Mouse (Mus musculus): ENCODE measurements around the gene Cdk9.

Gene Cdk9

GRCm38 (mm10) chr2:32708643-32709042 lies 4.2 kb downstream of the Cdk9 start:
- peaks cover 80% of the 10 kb centered on the region for H3K4me1 ChIP-seq (replicated peaks; ENCODE audit: low read depth, low read length)
- peaks cover 82% of the 10 kb centered on the region for H3K36me3 ChIP-seq (ENCODE audit: insufficient read depth, low read length)
- H3K9me3 ChIP-seq (ENCODE audit: low read length): no peaks in the 10 kb centered on the region
- TF ChIP-seq CTCF (conservative IDR thresholded peaks at IDR 0.05; ENCODE audit: low read length) (peak; percentile 94), NANOG (IDR thresholded peaks at IDR 0.05; ENCODE audit: borderline replicate concordance, low read length) (no peak), POU5F1 (IDR thresholded peaks at IDR 0.05; ENCODE audit: borderline replicate concordance, low read length) (no peak)
- H3K4me3 ChIP-seq (replicated peaks; ENCODE audit: low read length): no peak overlapping the region
- no peaks in the 10 kb centered on the region for H3K27me3 ChIP-seq (ENCODE audit: insufficient read depth, low read length)

DNA sequence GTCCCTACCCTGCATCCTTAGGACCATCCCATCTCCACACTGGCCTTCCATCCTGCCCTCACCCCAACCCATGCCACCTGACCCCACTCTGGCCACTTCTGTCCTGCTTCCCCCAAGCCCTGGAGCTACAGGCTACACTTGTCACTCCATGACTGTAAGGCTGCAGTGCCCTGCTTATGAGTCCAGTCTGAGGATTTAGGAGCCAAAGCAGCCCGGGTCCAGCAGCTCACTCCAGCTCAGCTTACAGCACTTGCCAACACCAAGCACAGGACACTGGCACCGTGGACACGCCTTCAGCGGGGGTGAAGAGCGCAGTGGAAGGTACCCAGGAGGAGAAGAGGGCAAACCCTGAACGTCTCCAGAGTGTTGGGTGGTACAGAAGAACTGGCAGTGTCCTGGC lies 5.9 kb downstream of the Cdk9 start:
- Histone ChIP-seq H3K4me1 (replicated peaks; ENCODE audit: low read depth, low read length) (peaks cover 96% of the 10 kb centered on the region), H3K9me3 (ENCODE audit: low read length) (no peaks in the 10 kb centered on the region), H3K36me3 (ENCODE audit: insufficient read depth, low read length) (peaks cover 98% of the 10 kb centered on the region), H3K27me3 (ENCODE audit: insufficient read depth, low read length) (no peaks in the 10 kb centered on the region), H3K4me3 (replicated peaks; ENCODE audit: low read length) (no peak overlapping the region)
- TF ChIP-seq CTCF (conservative IDR thresholded peaks at IDR 0.05; ENCODE audit: low read length): no peak
- TF ChIP-seq POU5F1 (IDR thresholded peaks at IDR 0.05; ENCODE audit: borderline replicate concordance, low read length): no peak
- no peak for TF ChIP-seq NANOG (IDR thresholded peaks at IDR 0.05; ENCODE audit: borderline replicate concordance, low read length)

DNA sequence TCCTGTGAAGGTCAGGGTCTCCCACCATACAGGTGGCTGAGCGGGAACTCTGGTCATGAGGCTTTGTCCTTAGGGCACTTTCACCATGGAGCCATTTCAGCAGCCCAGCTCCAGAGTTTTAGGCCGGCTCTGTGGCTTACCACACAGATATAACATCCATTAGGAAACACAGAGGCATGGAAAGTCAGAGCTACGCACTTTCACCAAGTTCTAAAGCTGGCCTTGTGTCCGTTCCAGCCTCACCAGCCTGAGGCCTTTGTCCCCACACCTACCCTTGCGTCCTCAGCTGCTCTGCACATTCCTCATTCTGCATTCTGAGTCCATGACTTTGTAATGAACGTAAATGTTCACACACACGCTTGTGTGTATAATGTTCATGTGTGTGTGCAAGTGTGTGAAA lies 7.9 kb downstream of the Cdk9 start:
- TF ChIP-seq NANOG (IDR thresholded peaks at IDR 0.05; ENCODE audit: borderline replicate concordance, low read length) (no peak), CTCF (conservative IDR thresholded peaks at IDR 0.05; ENCODE audit: low read length) (no peak), POU5F1 (IDR thresholded peaks at IDR 0.05; ENCODE audit: borderline replicate concordance, low read length) (no peak)
- H3K27me3 ChIP-seq (ENCODE audit: insufficient read depth, low read length): no peaks in the 10 kb centered on the region

GRCm38 (mm10) chr2:32704021-32704421 lies 8.9 kb downstream of the Cdk9 start, which contains the start of gene Fpgs:
Fpgs (minus strand) TSS chr2:32704145.
- Histone ChIP-seq H3K4me1 (replicated peaks; ENCODE audit: low read depth, low read length) (peaks cover 93% of the 10 kb centered on the region), H3K9me3 (ENCODE audit: low read length) (no peaks in the 10 kb centered on the region), H3K4me3 (replicated peaks; ENCODE audit: low read length) (peak within 1 kb of the TSS; percentile 45; the same call in 1 of the 2 replicates), H3K27me3 (ENCODE audit: insufficient read depth, low read length) (no peaks in the 10 kb centered on the region), H3K36me3 (ENCODE audit: insufficient read depth, low read length) (peaks cover 79% of the 10 kb centered on the region)
- no peak for TF ChIP-seq POU5F1 (IDR thresholded peaks at IDR 0.05; ENCODE audit: borderline replicate concordance, low read length)
- TF ChIP-seq CTCF (conservative IDR thresholded peaks at IDR 0.05; ENCODE audit: low read length): no peak
- TF ChIP-seq NANOG (IDR thresholded peaks at IDR 0.05; ENCODE audit: borderline replicate concordance, low read length): no peak

More for the DNA sequence above, 7.9 kb downstream of the Cdk9 start:
- no peak overlapping the region for H3K4me3 ChIP-seq (replicated peaks; ENCODE audit: low read length)
- H3K36me3 ChIP-seq (ENCODE audit: insufficient read depth, low read length): peaks cover 88% of the 10 kb centered on the region
- peaks cover 98% of the 10 kb centered on the region for H3K4me1 ChIP-seq (replicated peaks; ENCODE audit: low read depth, low read length)
- no peaks in the 10 kb centered on the region for H3K9me3 ChIP-seq (ENCODE audit: low read length)

DNA sequence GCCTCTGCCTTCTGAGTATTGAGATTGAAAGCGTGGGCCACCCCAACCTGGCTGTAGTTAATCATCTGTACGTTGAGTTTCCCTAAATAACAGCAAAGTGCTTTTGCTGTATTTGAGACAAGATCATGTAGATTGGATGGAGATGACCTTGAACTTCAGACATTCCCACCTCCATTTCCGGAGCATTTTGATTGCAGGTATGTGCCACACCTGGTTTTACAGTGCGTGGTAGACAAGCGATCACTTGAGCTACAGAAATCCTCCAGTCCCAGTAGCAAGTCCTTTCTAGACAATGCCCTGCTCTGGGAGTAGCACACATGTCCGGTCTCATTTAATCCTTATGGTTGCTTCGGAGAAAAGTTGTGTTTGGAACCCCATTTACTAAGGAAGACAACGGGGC lies 9.8 kb downstream of the Cdk9 start:
- Histone ChIP-seq H3K27me3 (ENCODE audit: insufficient read depth, low read length) (no peaks in the 10 kb centered on the region), H3K9me3 (ENCODE audit: low read length) (no peaks in the 10 kb centered on the region), H3K4me3 (replicated peaks; ENCODE audit: low read length) (peak overlapping the region; percentile 45; the same call in 1 of the 2 replicates), H3K36me3 (ENCODE audit: insufficient read depth, low read length) (peaks cover 69% of the 10 kb centered on the region), H3K4me1 (replicated peaks; ENCODE audit: low read depth, low read length) (peaks cover 83% of the 10 kb centered on the region)
- TF ChIP-seq NANOG (IDR thresholded peaks at IDR 0.05; ENCODE audit: borderline replicate concordance, low read length) (no peak), POU5F1 (IDR thresholded peaks at IDR 0.05; ENCODE audit: borderline replicate concordance, low read length) (no peak), CTCF (conservative IDR thresholded peaks at IDR 0.05; ENCODE audit: low read length) (no peak)

DNA sequence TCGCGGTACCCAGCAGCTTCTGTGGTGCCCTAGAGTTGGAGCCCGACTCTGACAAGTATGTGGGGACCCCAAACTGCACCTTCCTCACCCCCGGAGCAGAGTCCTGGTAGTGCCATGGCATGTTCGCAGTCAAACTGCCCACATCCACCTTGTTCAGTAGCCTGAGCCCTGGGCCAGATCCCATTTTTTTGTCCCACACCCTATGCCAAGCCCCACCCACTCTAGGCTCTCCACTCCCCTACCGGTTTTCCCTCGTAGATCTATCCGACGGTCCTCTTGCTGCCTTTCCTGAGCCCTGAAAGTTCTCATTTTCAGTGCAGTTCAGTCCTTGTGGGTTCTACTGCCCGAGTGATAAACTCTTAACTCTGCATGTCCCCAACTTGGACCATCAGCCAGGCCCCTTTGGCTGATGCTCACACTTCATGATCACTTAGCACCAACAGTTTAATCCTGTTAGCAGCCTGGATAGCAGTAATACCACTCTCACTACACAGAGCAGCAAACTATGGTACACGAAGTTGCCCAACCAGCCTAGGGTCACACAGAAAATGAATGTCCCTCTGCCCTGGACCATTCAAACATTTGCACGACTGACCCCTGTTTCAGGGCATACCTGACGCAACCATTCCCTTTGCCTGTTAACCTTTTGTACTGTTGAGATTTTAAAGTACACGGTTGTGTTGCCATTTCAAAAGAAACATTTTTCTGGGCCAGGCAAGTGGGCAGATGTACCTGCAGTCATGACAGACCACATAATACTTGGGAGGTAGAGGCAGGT lies 11.7 kb downstream of the Cdk9 start:
- peaks cover 65% of the 10 kb centered on the region for H3K4me1 ChIP-seq (replicated peaks; ENCODE audit: low read depth, low read length)
- no peaks in the 10 kb centered on the region for H3K27me3 ChIP-seq (ENCODE audit: insufficient read depth, low read length)
- TF ChIP-seq NANOG (IDR thresholded peaks at IDR 0.05; ENCODE audit: borderline replicate concordance, low read length) (no peak), CTCF (conservative IDR thresholded peaks at IDR 0.05; ENCODE audit: low read length) (no peak), POU5F1 (IDR thresholded peaks at IDR 0.05; ENCODE audit: borderline replicate concordance, low read length) (no peak)
- H3K9me3 ChIP-seq (ENCODE audit: low read length): no peaks in the 10 kb centered on the region
- H3K4me3 ChIP-seq (replicated peaks; ENCODE audit: low read length): peak overlapping the region; percentile 49
- peaks cover 50% of the 10 kb centered on the region for H3K36me3 ChIP-seq (ENCODE audit: insufficient read depth, low read length)

DNA sequence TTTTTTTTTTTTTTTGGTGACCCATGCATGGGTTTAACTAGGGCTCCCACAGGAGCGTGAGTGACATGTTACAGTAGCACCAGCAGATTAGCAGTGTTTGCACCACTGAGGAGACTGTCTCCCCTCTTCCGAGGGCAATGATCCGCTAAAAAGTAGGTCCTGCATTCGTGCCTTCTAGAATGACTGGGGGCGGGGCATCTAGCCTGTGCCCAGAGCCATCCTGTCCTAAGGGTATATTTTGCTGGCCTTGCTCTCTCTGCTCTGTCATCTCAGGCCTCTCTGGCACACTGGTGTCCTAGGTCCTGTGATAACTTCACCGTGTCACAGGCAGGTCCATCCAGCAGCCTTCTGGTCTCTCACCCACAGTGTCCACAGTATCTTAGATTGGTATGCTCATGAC lies 13.2 kb downstream of the Cdk9 start:
- Histone ChIP-seq H3K4me1 (replicated peaks; ENCODE audit: low read depth, low read length) (peaks cover 59% of the 10 kb centered on the region), H3K36me3 (ENCODE audit: insufficient read depth, low read length) (peaks cover 35% of the 10 kb centered on the region), H3K4me3 (replicated peaks; ENCODE audit: low read length) (no peak overlapping the region), H3K9me3 (ENCODE audit: low read length) (no peaks in the 10 kb centered on the region), H3K27me3 (ENCODE audit: insufficient read depth, low read length) (no peaks in the 10 kb centered on the region)
- TF ChIP-seq CTCF (conservative IDR thresholded peaks at IDR 0.05; ENCODE audit: low read length): no peak
- no peak for TF ChIP-seq POU5F1 (IDR thresholded peaks at IDR 0.05; ENCODE audit: borderline replicate concordance, low read length)
- TF ChIP-seq NANOG (IDR thresholded peaks at IDR 0.05; ENCODE audit: borderline replicate concordance, low read length): no peak

GRCm38 (mm10) chr2:32694691-32695090 lies 18.2 kb downstream of the Cdk9 start:
- Histone ChIP-seq H3K36me3 (ENCODE audit: insufficient read depth, low read length) (peaks cover 27% of the 10 kb centered on the region), H3K9me3 (ENCODE audit: low read length) (no peaks in the 10 kb centered on the region), H3K4me1 (replicated peaks; ENCODE audit: low read depth, low read length) (peaks cover 48% of the 10 kb centered on the region), H3K27me3 (ENCODE audit: insufficient read depth, low read length) (no peaks in the 10 kb centered on the region), H3K4me3 (replicated peaks; ENCODE audit: low read length) (peak overlapping the region; percentile 99)
- TF ChIP-seq POU5F1 (IDR thresholded peaks at IDR 0.05; ENCODE audit: borderline replicate concordance, low read length): no peak
- no peak for TF ChIP-seq CTCF (conservative IDR thresholded peaks at IDR 0.05; ENCODE audit: low read length)
- no peak for TF ChIP-seq NANOG (IDR thresholded peaks at IDR 0.05; ENCODE audit: borderline replicate concordance, low read length)

All from E14TG2a.4 (cell line).